Mouse (Mus musculus) E14TG2a.4 (cell line): ENCODE results near the gene Mllt10.
A peak's percentile ranks its signal among the peaks of the same experiment; 100 is the strongest.

ENCODE experiments used
- H3K27me3 ChIP-seq: 2 replicates; pipeline ENCODE4 v1.6.1; 2014; ENCODE audit warnings: low read length, control low read depth; ENCODE audit not compliant: insufficient read depth
- H3K36me3 ChIP-seq: 2 replicates; pipeline ENCODE4 v1.6.1; 2014; ENCODE audit warnings: low read length, control low read depth; ENCODE audit not compliant: insufficient read depth
- H3K4me1 ChIP-seq: replicated peaks from 2 replicates; pipeline ENCODE4 v1.6.1; 2014; ENCODE audit warnings: low read depth, low read length, control low read depth
- H3K4me3 ChIP-seq: replicated peaks from 2 replicates; pipeline ENCODE4 v1.5.1; 2014; ENCODE audit warnings: mild to moderate bottlenecking, low read length
- H3K9me3 ChIP-seq: 2 replicates; pipeline ENCODE4 v1.6.1; 2014; ENCODE audit warnings: low read length, control low read depth
- CTCF ChIP-seq: conservative IDR thresholded peaks from 2 replicates; pipeline ENCODE4 v1.5.1; 2014; ENCODE audit warnings: low read length
- NANOG ChIP-seq: IDR thresholded peaks from 2 replicates; pipeline ENCODE4 v1.6.1; 2014; ENCODE audit warnings: borderline replicate concordance, low read length, mixed read lengths
- POU5F1 ChIP-seq: IDR thresholded peaks from 2 replicates; pipeline ENCODE4 v1.6.1; 2014; ENCODE audit warnings: low read length, borderline replicate concordance

Gene Mllt10

GRCm38 (mm10) chr2:18055016-18055928 is at the start of gene Mllt10:
Mllt10 (plus strand) TSS chr2:18055237.
- peaks cover 21% of the 10 kb centered on the region for H3K27me3 ChIP-seq
- H3K4me3 ChIP-seq: peak within 1 kb of the TSS; percentile 83
- no peaks in the 10 kb centered on the region for H3K36me3 ChIP-seq
- no peak for TF ChIP-seq NANOG
- TF ChIP-seq POU5F1: no peak
- TF ChIP-seq CTCF: no peak
- H3K9me3 ChIP-seq: no peaks in the 10 kb centered on the region
- H3K4me1 ChIP-seq: peaks cover 37% of the 10 kb centered on the region

- no peak for TF ChIP-seq CTCF
- no peak for TF ChIP-seq POU5F1
- TF ChIP-seq NANOG: no peak
Measured at GRCm38 (mm10) chr2:18011226-18011625, 43.8 kb upstream of the Mllt10 start.

GRCm38 (mm10) chr2:18012866-18013265 is 42.2 kb upstream of the Mllt10 start:
- H3K36me3 ChIP-seq: no peaks in the 10 kb centered on the region
- no peak for TF ChIP-seq CTCF
- TF ChIP-seq NANOG: no peak
- no peak for TF ChIP-seq POU5F1
- H3K9me3 ChIP-seq: peaks cover 21% of the 10 kb centered on the region
- 0 out of 2 replicates have a peak, but pooled peaks cover 4% of the 10 kb centered on the region for H3K4me1 ChIP-seq
- H3K4me3 ChIP-seq: no peak overlapping the region
- no peaks in the 10 kb centered on the region for H3K27me3 ChIP-seq

More at GRCm38 (mm10) chr2:18011226-18011625, 43.8 kb upstream of the Mllt10 start:
- Histone ChIP-seq H3K36me3 (no peaks in the 10 kb centered on the region), H3K9me3 (peaks cover 5% of the 10 kb centered on the region), H3K4me1 (0 out of 2 replicates have a peak, but pooled peaks cover 4% of the 10 kb centered on the region), H3K27me3 (no peaks in the 10 kb centered on the region), H3K4me3 (no peak overlapping the region)

GRCm38 (mm10) chr2:18015581-18015980 is 39.5 kb upstream of the Mllt10 start:
- 0 out of 2 replicates have a peak, but pooled peaks cover 4% of the 10 kb centered on the region for H3K4me1 ChIP-seq
- H3K9me3 ChIP-seq: peaks cover 38% of the 10 kb centered on the region
- no peaks in the 10 kb centered on the region for H3K27me3 ChIP-seq
- H3K4me3 ChIP-seq: no peak overlapping the region
- no peak for TF ChIP-seq CTCF
- TF ChIP-seq POU5F1: no peak
- TF ChIP-seq NANOG: no peak
- no peaks in the 10 kb centered on the region for H3K36me3 ChIP-seq

- peaks cover 38% of the 10 kb centered on the region for H3K9me3 ChIP-seq
- TF ChIP-seq NANOG (no peak), CTCF (no peak), POU5F1 (no peak)
- H3K36me3 ChIP-seq: no peaks in the 10 kb centered on the region
- 0 out of 2 replicates have a peak, but pooled peaks cover 4% of the 10 kb centered on the region for H3K4me1 ChIP-seq
- H3K27me3 ChIP-seq: no peaks in the 10 kb centered on the region
- no peak overlapping the region for H3K4me3 ChIP-seq
Measured at GRCm38 (mm10) chr2:18016639-18017038, 38.4 kb upstream of the Mllt10 start.

GRCm38 (mm10) chr2:18017321-18017720 is 37.7 kb upstream of the Mllt10 start:
- Histone ChIP-seq H3K4me3 (no peak overlapping the region), H3K36me3 (no peaks in the 10 kb centered on the region), H3K4me1 (0 out of 2 replicates have a peak, but pooled peaks cover 4% of the 10 kb centered on the region), H3K9me3 (peaks cover 38% of the 10 kb centered on the region), H3K27me3 (no peaks in the 10 kb centered on the region)
- TF ChIP-seq POU5F1: no peak
- TF ChIP-seq NANOG: no peak
- TF ChIP-seq CTCF: no peak

GRCm38 (mm10) chr2:18019122-18019521 is 35.9 kb upstream of the Mllt10 start:
- TF ChIP-seq CTCF: no peak
- no peak for TF ChIP-seq NANOG
- no peak for TF ChIP-seq POU5F1

GRCm38 (mm10) chr2:18022886-18023285 is 32.2 kb upstream of the Mllt10 start:
- H3K4me3 ChIP-seq: no peak overlapping the region
- H3K36me3 ChIP-seq: no peaks in the 10 kb centered on the region
- peaks cover 17% of the 10 kb centered on the region for H3K27me3 ChIP-seq
- TF ChIP-seq NANOG (no peak), POU5F1 (no peak), CTCF (no peak)
- peaks cover 21% of the 10 kb centered on the region for H3K9me3 ChIP-seq
- H3K4me1 ChIP-seq: peaks cover 23% of the 10 kb centered on the region

More at GRCm38 (mm10) chr2:18019122-18019521, 35.9 kb upstream of the Mllt10 start:
- Histone ChIP-seq H3K4me1 (0 out of 2 replicates have a peak, but pooled peaks cover 4% of the 10 kb centered on the region), H3K36me3 (no peaks in the 10 kb centered on the region), H3K4me3 (no peak overlapping the region), H3K27me3 (no peaks in the 10 kb centered on the region), H3K9me3 (peaks cover 38% of the 10 kb centered on the region)
